Mouse (Mus musculus) inflammation-experienced regulatory T-cells, adult 6 months (primary cell): ENCODE measurements at regions not wholly inside any gene's neighbourhood (a gene's known extent, or its start where the extent isn't known, plus 50 kb on each side); places are given as distances from the start of the nearest gene placed in this dataset.

Source experiments
- ATAC-seq: one replicate; pipeline ENCODE4 v1.8.0; 2017

DNA sequence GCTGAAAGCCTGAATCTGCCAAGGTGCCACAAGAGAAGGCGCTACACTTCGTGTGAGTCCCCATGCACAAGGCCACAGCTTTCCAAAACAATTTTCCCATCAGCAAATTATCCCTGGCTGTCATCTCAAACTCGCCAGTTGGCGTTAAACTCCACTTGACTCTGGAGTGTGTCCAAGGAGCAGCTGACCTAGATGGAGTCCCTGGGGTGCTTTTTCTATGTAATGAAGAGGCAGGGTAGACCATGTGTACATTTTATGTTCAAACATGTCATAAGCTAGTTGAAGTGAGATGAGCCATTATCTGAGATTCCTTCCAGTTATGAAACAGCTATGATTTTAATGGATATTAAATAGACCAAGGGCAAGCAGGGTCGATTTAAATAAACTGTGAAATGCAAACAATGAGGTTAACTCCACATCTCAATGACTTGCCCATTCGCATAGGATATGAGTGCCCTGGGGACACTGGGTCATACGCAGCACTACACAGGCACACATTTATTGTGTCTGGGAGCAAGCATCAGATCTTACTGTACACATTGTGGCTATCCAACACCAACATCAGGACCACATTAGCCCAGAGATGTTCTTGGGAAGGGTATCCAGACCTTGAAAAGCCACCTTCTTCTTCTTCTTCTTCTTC, 51.0 kb upstream of the Sfswap start:
- no peak for ATAC-seq
